Mouse (Mus musculus) liver, embryonic 14.5 days (tissue): Measurements from ENCODE around the gene Chchd10.

Source experiments
- CTCF ChIP-seq: IDR thresholded peaks from 2 replicates; pipeline ENCODE4 v1.5.1; 2016; ENCODE audit warnings: antibody characterized with exemption, low read depth, control low read depth
- EP300 ChIP-seq: IDR thresholded peaks from 2 replicates; pipeline ENCODE4 v1.6.1; 2016; ENCODE audit warnings: antibody characterized with exemption, low read depth

GRCm38 (mm10) chr10:75926396-75926795 lies 6.5 kb upstream of the Chchd10 start:
- no peak for TF ChIP-seq CTCF
- TF ChIP-seq EP300 = no peak
